Mouse (Mus musculus) heart, adult 2 months (tissue): ENCODE results near the gene Fcgrt. TPM values are rescaled to one million over a fixed set of nuclear protein-coding genes. Genes with fewer than 3 reads are reported as not detected.
A peak's percentile ranks its signal among the peaks of the same experiment; 100 is the strongest.

Source experiments
- DNase-seq, 2 experiments: peaks; one replicate each; pipeline ENCODE4 v3.0.0; 2021
- H3K27ac ChIP-seq: fragments of 200-600 bp; 2 replicates; pipeline ENCODE4 v1.8.1; 2022
- H3K27me3 ChIP-seq: fragments of 200-500 bp; 2 replicates; pipeline ENCODE4 v1.6.1; 2012; ENCODE audit warnings: mild to moderate bottlenecking, low read length, inconsistent platforms, mixed read lengths; ENCODE audit not compliant: control insufficient read depth, insufficient read depth
- H3K36me3 ChIP-seq: fragments of 200-500 bp; 2 replicates; pipeline ENCODE4 v1.6.1; 2012; ENCODE audit warnings: low read length, inconsistent platforms; ENCODE audit not compliant: control insufficient read depth, insufficient read depth
- H3K4me1 ChIP-seq: fragments of 200-500 bp; 2 replicates; pipeline ENCODE4 v1.6.1; 2011; ENCODE audit warnings: low read length; ENCODE audit not compliant: control insufficient read depth, insufficient read depth
- H3K4me3 ChIP-seq: fragments of 200-600 bp; 2 replicates; pipeline ENCODE4 v1.8.1; 2022
- H3K79me2 ChIP-seq: fragments of 200-500 bp; replicated peaks from 2 replicates; pipeline ENCODE4 v1.6.1; 2012; ENCODE audit warnings: mild to moderate bottlenecking, inconsistent platforms, low read length, moderate library complexity, mixed read lengths; ENCODE audit not compliant: control insufficient read depth, insufficient read depth
- H3K9ac ChIP-seq: fragments of 200-500 bp; 2 replicates; pipeline ENCODE4 v1.6.1; 2012; ENCODE audit warnings: low read depth, mild to moderate bottlenecking, control low read depth, inconsistent platforms, low read length, mixed read lengths
- CTCF ChIP-seq: fragments of 200-600 bp; IDR thresholded peaks from 2 replicates; pipeline ENCODE4 v1.8.1; 2022; ENCODE audit warnings: antibody characterized with exemption, mild to moderate bottlenecking, moderate library complexity
- EP300 ChIP-seq: fragments of 200-500 bp; IDR thresholded peaks from 2 replicates; pipeline ENCODE4 v1.6.1; 2011; ENCODE audit warnings: low read depth, low read length, control low read depth; ENCODE audit not compliant: insufficient read depth
- POLR2A ChIP-seq: fragments of 200-500 bp; IDR thresholded peaks from 2 replicates; pipeline ENCODE4 v1.6.1; 2011; ENCODE audit warnings: mild to moderate bottlenecking, low read depth, low read length, control low read depth; ENCODE audit not compliant: insufficient read depth
- WGBS: fragments of 180-500 bp; shearing (Covaris S2); methylation state at CpG from one replicate; pipeline ENCODE4 v1.1.7; 2018; 5-methylcytosine and 5-hydroxymethylcytosine counted together
- intact Hi-C: fragments of 180-260 bp; cut with DNase I; formaldehyde crosslinking; loops from one replicate; pipeline ENCODE4 v1.15.1; 2025
- polyA plus RNA-seq: library from polyadenylated mRNA; depleted of rRNA; stranded (reverse); fragments of >200 nt; gene quantifications from 2 replicates; pipeline ENCODE4 v1.2.3, GENCODE M21; 2012
- total RNA-seq, 2 experiments: library from RNA; stranded (reverse); gene quantifications; 2 replicates each; pipeline ENCODE4 v1.2.3; 2021

Gene Fcgrt
- total and polyA plus RNA-seq, 3 experiments = 60.3 to 82.8 (median 67.5) TPM

GRCm38 (mm10) chr7:45073949-45074348, 29.7 kb downstream of the Fcgrt start:
- no peaks in the 10 kb centered on the region for H3K27me3 ChIP-seq
- no peaks in the 10 kb centered on the region for H3K36me3 ChIP-seq
- no peak overlapping the region for H3K4me3 ChIP-seq
- whole genome bisulfite sequencing = 93% methylated on average over 12 of the region's 12 CpGs
- TF ChIP-seq POLR2A (no peak), EP300 (no peak), CTCF (no peak)
- no peaks in the 10 kb centered on the region; the same call in 1 of the 2 replicates for H3K79me2 ChIP-seq
- no peak overlapping the region for H3K27ac ChIP-seq
- peaks cover 3% of the 10 kb centered on the region; the same call in 1 of the 2 replicates for H3K4me1 ChIP-seq
- DNase-seq = no peak
- no peak overlapping the region for H3K9ac ChIP-seq
- intact Hi-C loops = no loop called here

GRCm38 (mm10) chr7:45073171-45073707, 30.4 kb downstream of the Fcgrt start:
- Histone ChIP-seq H3K36me3 (no peaks in the 10 kb centered on the region), H3K27ac (no peak overlapping the region), H3K4me1 (peaks cover 3% of the 10 kb centered on the region; the same call in 1 of the 2 replicates), H3K9ac (no peak overlapping the region), H3K79me2 (no peaks in the 10 kb centered on the region; the same call in 1 of the 2 replicates), H3K27me3 (no peaks in the 10 kb centered on the region), H3K4me3 (no peak overlapping the region)
- no peak for TF ChIP-seq EP300
- no peak for TF ChIP-seq CTCF
- TF ChIP-seq POLR2A = no peak
- 69% methylated on average over 7 of the region's 7 CpGs for WGBS
- intact Hi-C loops = no loop called here
- DNase-seq = no peak

DNA sequence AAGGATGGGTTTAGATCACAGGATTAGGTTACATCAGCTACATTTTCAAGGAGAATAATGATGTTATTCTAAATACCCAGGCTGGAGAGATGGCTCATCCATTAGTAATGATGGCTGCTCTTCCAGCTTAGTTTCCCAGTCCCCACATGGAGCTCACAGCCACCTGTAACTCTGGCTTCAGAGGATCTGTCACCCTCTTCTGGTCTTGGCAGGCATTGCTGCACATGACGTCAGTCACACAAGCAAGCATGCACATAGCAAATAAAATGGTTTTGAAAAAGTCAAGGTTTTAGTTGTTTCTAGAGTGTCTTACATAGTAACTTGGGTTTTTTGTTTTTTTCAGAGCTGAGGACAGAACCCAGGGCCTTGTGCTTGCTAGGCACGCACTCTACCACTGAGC, 31.4 kb downstream of the Fcgrt start:
- peaks cover 3% of the 10 kb centered on the region; the same call in 1 of the 2 replicates for H3K4me1 ChIP-seq
- H3K36me3 ChIP-seq = no peaks in the 10 kb centered on the region
- H3K79me2 ChIP-seq = no peaks in the 10 kb centered on the region; the same call in 1 of the 2 replicates
- intact Hi-C loops = no loop called here
- WGBS = 79% methylated on average over 2 of the region's 2 CpGs
- no peak for DNase-seq
- no peak overlapping the region for H3K27ac ChIP-seq
- H3K4me3 ChIP-seq = no peak overlapping the region
- TF ChIP-seq CTCF (peak; percentile 47), POLR2A (no peak)
- no peak overlapping the region for H3K9ac ChIP-seq
- no peaks in the 10 kb centered on the region for H3K27me3 ChIP-seq

GRCm38 (mm10) chr7:45069671-45070070, 34.0 kb downstream of the Fcgrt start:
- TF ChIP-seq EP300 (no peak), POLR2A (no peak), CTCF (no peak)
- H3K79me2 ChIP-seq = no peaks in the 10 kb centered on the region; the same call in 1 of the 2 replicates
- H3K4me1 ChIP-seq = no peaks in the 10 kb centered on the region
- no peaks in the 10 kb centered on the region for H3K27me3 ChIP-seq
- H3K27ac ChIP-seq = no peak overlapping the region
- WGBS = 78% methylated on average over 2 of the region's 2 CpGs
- no peak overlapping the region for H3K9ac ChIP-seq
- intact Hi-C loops = no loop called here
- DNase-seq = no peak
- no peaks in the 10 kb centered on the region for H3K36me3 ChIP-seq
- no peak overlapping the region for H3K4me3 ChIP-seq

GRCm38 (mm10) chr7:45068000-45068318, 35.7 kb downstream of the Fcgrt start:
- Histone ChIP-seq H3K9ac (no peak overlapping the region), H3K27ac (no peak overlapping the region), H3K79me2 (no peaks in the 10 kb centered on the region; the same call in 1 of the 2 replicates), H3K4me3 (no peak overlapping the region), H3K36me3 (no peaks in the 10 kb centered on the region), H3K27me3 (no peaks in the 10 kb centered on the region), H3K4me1 (no peaks in the 10 kb centered on the region)
- intact Hi-C loops = loop anchor here (1.0 kb wide), 1 partner anchor 85 kb away; no protein-coding TSS in a partner anchor
- DNase-seq = peak in 1 of 2 experiments; percentile 54
- 19% methylated on average over 5 of the region's 5 CpGs for WGBS
- TF ChIP-seq POLR2A = no peak
- TF ChIP-seq CTCF = peak; percentile 81

GRCm38 (mm10) chr7:45067190-45067999, 36.3 kb downstream of the Fcgrt start:
- Histone ChIP-seq H3K79me2 (no peaks in the 10 kb centered on the region; the same call in 1 of the 2 replicates), H3K4me1 (no peaks in the 10 kb centered on the region), H3K9ac (no peak overlapping the region), H3K27ac (no peak overlapping the region), H3K4me3 (no peak overlapping the region), H3K36me3 (no peaks in the 10 kb centered on the region), H3K27me3 (no peaks in the 10 kb centered on the region)
- no peak for DNase-seq
- intact Hi-C loops = no loop called here
- TF ChIP-seq CTCF (no peak), POLR2A (no peak), EP300 (no peak)
- 77% methylated on average over 4 of the region's 4 CpGs for WGBS
